Mouse (Mus musculus) CD4-positive, CD25-positive, alpha-beta regulatory T cell, adult 4 months (primary cell): ENCODE measurements around the gene Stxbp5. TPM values are rescaled to one million over a fixed set of nuclear protein-coding genes. Genes with fewer than 3 reads are reported as not detected.
"Not testable (repeated sequence)": the region's sequence is repeated elsewhere in the genome, so short reads cannot be mapped to it uniquely, and the experiment has no call there.

ENCODE experiments used
- ATAC-seq: one replicate; pipeline ENCODE4 v1.8.0; 2017
- polyA plus RNA-seq, 2 experiments: library from polyadenylated mRNA; unstranded; fragments of 100-300 nt; shearing (Covaris generic); gene quantifications; one replicate each; pipeline ENCODE4 v1.2.1; 2017

Stxbp5 gene
- polyA plus RNA-seq, result 10 to 100 TPM; 10.0 to 10.4 TPM

DNA sequence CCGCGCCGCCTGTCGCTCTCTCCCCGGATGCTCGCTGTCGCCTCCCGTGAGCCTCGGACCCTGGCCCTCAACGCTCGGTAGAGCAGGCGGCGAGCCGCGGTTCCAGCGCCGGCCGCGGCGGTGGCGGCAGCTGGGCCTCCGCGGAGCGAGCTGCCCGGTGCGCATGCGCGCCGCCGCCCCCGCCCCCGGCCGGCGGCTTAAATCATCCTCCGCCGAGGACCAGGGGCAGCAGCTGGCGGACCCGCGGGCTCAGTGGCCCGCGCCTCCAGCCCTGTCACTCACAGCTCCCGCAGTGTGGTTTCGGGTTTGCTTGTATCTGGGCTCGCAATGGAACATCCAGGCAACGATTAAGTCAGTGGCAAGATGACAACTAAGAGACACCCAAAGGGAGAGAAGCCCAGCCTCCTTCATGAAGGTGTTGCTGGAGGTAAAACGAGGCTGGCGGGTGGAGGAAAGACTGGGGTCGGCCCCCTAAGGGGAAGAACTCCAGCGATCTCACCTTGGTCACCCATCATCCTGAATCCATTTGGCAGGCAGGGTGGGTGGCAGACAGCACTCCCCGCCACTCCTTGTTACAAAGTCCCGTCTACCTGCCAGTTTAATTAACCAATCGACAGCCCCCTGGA, at the start of gene Stxbp5:
Gene Stxbp5 (minus strand): TSS at position 9 of the 626 bp plus-strand sequence.
- ATAC-seq, result peak; percentile 33

GRCm38 (mm10) chr10:9912395-9912794, 11.5 kb upstream of the Stxbp5 start:
- ATAC-seq, result no peak

DNA sequence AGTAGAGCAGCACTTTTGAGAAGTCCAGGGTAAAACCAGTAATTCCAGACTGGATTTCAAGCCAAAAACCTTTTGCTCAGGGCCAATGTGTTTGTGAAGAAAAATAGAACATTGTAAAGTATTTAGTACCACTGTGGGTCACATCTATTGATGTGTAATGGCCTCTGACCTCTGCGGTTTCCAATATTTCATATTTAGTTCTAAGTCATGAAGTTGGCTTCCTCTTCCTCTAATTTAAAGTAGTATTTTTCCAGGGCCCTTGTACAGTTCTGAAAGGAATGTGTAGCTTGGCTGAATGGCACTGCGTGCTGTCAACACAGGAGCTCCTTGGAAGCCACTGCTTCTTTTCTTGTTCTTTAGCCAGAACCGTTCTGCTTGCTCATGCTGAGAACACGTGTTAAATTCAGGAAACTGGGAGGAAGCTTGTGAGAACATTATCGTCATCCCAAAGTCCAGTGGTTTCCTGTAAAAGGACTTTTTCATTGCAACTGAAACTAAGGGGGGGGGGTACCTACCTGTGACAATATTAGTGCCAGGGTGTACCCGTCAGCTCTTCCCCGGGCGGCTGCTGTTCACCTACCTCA, 7.1 kb upstream of the Stxbp5 start:
- no peak for ATAC-seq

DNA sequence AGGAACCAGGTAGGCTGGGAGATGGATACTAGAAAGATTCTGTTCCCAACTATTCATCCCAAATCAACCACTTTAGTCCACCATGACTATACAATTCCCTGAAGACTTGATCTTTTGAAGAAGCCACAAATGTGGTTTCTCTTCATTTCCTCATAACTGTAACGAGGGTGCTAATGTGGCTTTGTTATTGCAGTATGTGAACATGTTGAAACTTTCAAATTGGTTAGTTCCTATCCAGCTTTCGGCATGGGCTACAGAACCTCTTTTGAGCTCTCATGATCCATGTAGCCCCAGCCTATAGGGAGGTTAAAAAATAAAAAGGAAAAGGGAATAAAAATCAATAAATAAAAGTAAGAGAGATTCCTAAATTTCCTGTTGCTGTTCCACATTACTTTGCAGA, 6.6 kb upstream of the Stxbp5 start:
- no peak for ATAC-seq

DNA sequence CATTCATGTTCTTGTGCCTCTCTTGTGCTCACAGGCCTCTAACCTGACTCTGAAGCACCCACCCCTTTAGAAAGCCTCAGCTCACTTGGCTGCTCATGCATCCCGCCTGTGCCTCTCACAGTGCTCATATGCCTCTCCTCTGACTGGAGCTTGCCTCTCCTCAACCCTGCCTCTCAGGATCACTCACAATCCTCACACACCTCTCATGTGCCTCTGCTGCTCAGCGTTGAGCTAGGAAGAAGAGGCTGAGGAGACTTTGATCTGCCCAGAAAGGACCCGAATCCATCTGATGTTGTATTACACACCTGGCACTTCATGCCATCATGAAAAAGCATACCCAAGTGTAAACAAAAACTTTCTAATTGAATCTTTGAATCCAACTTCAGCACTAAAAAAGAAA, 5.3 kb upstream of the Stxbp5 start:
- ATAC-seq, result no peak

GRCm38 (mm10) chr10:9901697-9902239, 889 bp upstream of the Stxbp5 start:
- ATAC-seq, result peak; percentile 93

DNA sequence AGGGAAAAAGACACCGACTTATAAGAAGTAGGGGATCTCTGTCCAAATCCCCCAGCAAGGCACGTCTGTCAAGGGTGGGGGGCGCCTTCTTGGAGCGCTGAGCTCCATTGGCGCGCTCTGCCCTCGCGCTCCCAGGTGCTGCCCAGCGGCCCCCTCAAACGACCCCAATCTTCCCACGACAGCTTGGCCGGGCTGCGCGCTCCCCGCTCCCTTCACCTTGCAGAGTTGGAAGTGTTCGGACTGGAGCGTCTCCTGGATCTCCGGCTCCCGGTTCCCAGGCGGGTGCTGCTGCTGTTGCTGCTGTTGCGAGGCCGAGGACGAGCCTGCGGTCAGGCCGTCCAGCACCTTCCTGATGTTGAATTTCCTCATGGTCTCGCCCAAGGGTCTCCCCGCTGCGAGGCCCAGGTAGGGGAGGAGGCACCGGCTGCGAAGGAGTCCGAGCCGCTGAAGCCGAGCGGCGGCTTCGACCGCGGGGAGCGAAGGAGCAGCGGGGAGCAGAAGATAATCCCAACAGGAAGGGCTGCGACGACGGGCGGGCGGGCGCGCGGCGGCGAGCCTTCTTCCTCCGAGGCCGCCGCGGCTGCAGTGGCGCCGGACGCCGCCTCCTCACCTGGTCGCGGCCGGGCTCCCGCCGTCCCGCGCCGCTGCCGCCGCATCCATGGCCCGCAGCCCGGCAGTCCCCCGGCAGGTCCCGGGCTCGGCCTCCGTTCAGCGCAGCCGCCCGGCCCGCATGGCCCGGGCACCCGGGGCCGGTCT, 386 bp downstream of the Stxbp5 start:
- peak; percentile 7 for ATAC-seq

- no peak for ATAC-seq
Measured at GRCm38 (mm10) chr10:9899816-9900215, 1.1 kb downstream of the Stxbp5 start.

DNA sequence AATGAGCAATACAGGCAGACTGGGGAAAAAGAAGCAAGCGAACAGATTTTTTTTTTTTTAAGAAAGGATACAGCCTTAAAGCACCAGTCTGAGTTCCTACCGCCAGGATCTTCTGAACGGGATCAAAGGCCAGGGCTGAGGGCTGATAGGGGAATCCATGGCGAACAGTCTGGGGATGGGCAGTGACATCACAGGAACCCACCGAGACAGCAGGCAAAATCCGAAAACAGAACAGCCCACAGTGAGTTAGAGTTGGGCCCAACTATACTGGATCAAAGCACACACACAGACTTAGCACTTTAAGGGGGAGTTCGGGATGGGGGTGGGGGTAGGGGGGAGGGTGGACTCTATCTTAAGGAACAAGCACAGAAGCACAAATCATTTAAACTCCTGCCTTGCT, 1.8 kb downstream of the Stxbp5 start:
- no peak for ATAC-seq

- ATAC-seq, result no peak
Measured at GRCm38 (mm10) chr10:9897852-9898251, 3.0 kb downstream of the Stxbp5 start.

GRCm38 (mm10) chr10:9893562-9893961, 7.3 kb downstream of the Stxbp5 start:
- ATAC-seq, result no peak

- no peak for ATAC-seq
Measured at GRCm38 (mm10) chr10:9889651-9890050, 11.2 kb downstream of the Stxbp5 start.

DNA sequence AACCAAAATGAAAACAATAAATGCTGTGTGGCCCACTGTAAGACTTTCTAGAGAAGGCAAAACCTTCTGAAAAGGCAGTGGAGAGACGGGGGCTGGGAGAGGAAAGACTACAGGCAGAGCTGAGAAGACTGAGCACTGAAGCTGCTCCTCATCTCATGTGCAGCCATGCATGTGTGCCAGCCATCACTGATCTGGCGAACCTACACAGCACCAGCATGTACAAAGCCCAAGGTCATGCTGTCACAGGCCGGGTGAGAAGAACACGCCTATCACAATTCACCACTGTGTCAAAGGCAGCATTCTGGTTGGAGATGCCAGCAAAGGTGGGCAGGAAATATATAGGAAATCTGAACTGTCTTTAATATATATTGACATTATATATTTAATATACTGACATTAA, 12.2 kb downstream of the Stxbp5 start:
- ATAC-seq, result no peak

DNA sequence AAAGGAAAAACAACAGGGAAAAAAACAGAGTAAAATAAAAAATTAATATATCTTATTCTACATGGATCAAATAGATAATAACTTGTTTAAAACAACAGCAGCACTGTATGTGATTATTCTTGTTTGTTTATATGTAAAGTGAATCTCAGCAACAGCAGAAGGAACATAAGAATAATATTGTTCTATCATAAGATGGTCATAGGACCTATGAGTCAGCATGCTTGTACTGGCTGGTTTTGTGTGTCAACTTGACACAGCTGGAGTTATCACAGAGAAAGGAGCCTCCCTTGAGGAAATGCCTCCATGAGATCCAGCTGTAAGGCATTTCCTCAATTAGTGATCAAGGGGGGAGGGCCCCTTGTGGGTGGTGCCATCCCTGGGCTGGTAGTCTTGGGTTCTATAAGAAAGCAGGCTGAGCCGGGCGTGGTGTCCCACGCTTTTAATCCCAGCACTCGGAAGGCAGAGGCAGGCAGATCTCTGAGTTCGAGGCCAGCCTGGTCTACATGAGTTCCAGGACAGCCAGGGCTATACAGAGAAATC, 19.0 kb downstream of the Stxbp5 start:
- ATAC-seq, result not testable (repeated sequence)

DNA sequence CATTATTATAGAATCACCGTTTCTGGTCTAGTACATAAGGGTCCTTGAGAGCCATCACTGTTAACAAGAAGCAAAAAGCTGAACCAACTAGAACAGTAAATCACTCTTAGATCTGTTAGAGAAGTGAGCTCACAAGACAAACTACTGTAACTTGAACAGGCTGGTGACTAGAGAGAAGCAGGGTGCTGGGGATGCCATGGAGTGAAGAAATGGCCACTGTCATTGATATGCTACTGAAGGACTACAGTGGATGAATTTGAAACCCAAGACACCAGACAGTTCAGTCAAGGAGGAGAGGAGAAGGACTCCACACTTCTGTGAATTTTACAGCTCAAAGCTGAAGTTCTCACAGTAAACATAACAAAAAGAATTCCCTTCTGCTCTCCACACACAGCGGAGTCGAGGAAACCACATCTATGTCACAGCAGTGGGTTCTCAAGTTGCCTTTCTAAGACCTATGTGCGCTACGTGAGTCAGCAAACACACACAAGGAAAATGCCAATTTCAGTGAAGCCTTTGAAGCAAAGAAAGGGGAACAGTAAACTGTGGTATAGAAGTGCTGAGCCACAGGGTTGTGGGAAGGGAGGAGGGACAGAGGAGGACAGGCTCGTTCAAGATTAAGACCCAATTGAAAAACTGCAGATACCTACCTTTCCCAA, 20.7 kb downstream of the Stxbp5 start:
- no peak for ATAC-seq

GRCm38 (mm10) chr10:9878821-9879489, 21.9 kb downstream of the Stxbp5 start:
- ATAC-seq, result no peak

GRCm38 (mm10) chr10:9875905-9876304, 25.0 kb downstream of the Stxbp5 start:
- no peak for ATAC-seq

- no peak for ATAC-seq
Measured at GRCm38 (mm10) chr10:9872143-9872542, 28.7 kb downstream of the Stxbp5 start.

- no peak for ATAC-seq
Measured at GRCm38 (mm10) chr10:9866793-9867579, 33.9 kb downstream of the Stxbp5 start.

DNA sequence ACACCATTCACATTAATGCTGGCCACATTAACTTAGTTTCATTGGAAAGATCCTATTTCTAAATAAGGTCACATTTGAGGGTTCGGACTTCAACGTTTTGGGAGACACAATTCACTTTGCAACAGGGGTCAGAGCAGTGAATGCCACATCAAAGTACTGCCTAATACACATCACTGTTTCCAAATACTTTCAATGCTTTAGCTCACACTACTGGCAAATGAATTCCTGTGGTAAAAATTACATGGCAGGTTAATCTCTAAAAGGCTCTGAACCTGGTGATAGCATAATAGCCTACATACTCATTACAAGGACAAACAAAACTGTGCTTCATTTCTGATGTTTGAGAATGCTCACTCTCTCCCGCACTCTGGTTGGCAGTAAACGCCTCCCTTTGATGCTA, 40.9 kb downstream of the Stxbp5 start:
- ATAC-seq, result no peak

- ATAC-seq, result no peak
Measured at GRCm38 (mm10) chr10:9859476-9859875, 41.4 kb downstream of the Stxbp5 start.
